Mouse (Mus musculus) ovary, postnatal 36 days (tissue): Measurements from ENCODE around the gene Gm29609.

Experiments
- DNase-seq: peaks from one replicate; pipeline ENCODE4 v3.0.0; 2022; ENCODE audit warnings: low spot score, mixed read lengths

The Gm29609 gene

GRCm38 (mm10) chr5:31138968-31139425 is 40.7 kb downstream of the Gm29609 start:
- DNase-seq: no peak

GRCm38 (mm10) chr5:31138241-31138967 is 41.3 kb downstream of the Gm29609 start, which contains the start of gene Ucn:
Gene Ucn, minus strand, starts transcription at chr5:31138829.
- no peak for DNase-seq

DNA sequence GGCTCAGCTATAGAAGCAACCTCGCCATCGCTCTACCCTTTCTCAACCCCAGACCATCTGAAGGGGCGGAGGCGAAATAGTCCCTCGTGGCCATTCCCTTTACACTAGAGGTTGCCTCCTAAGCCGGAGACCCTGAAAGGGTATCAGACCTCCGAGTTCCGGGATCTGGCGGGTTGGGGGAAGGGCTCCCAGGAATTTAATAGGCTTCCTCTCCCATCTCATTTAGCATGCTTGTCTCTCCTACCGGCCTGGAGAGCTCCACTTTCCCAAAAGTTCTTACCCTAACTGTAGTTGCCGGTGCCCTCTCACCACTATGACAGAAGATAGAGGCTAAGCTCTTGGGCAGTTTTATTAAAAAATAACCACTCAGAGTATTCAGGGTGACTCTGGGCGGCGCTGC is 42.1 kb downstream of the Gm29609 start:
- DNase-seq: no peak

- no peak for DNase-seq
These were observed 42.8 kb downstream of the Gm29609 start for GRCm38 (mm10) chr5:31136730-31137424.

- no peak for DNase-seq
These were observed 53.7 kb downstream of the Gm29609 start for GRCm38 (mm10) chr5:31126050-31126449.

DNA sequence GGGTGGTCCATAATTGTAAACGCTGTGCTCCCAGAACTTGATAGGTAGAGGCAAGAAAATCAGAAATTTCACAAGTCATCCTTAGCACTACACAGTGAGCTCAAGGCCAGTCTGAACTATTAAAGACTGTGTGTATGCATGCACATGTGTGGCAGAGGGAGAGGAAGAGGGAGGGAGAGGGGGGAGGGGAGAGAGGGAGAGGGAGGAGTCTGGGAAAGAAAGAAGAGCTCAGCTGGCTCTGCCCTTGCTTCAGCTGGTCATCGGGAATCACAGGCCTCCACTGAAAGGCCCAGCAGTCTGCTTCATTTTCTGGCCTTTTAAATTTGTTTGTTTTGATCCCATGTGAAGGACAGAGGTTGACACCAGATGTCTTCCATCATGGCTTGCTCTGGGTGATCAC is 56.2 kb downstream of the Gm29609 start:
- DNase-seq: no peak

DNA sequence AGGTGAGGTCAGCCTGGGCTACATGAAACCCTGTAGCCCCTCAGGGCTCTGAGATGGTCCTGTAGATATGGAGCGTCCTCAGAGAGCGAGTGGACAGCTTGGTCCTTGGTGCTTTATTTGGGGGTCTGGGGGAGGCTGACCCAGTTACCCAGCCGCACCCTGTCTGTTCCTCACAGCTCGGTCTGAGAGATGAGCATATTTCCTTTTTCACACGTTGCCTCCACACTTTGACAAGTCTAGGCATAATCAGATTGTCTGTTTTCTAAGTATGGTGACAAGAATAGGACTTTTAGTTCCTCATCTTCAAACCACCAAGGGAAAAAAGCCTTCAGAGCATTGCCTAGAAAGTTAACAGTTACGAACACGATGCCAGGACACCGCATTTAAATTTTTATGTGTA is 58.6 kb downstream of the Gm29609 start:
- DNase-seq: no peak

DNA sequence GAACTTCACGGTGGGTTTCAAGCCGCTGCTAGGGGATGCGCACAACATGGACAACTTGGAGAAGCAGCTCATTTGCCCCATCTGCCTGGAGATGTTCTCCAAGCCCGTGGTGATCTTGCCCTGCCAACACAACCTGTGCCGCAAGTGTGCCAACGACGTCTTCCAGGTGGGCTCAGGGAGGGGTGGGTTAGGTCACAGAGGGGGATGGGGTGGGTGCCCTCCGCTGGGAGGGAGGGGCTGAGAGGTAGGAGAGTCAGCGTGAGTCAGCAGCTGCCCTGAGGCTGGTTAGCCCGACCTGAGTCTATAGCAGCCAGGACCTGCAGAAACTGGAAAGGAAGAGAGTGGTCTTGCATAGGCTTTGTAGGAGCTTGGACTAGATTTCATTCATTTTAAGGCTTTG is 62.8 kb downstream of the Gm29609 start:
- no peak for DNase-seq

- DNase-seq: no peak
These were observed 63.4 kb downstream of the Gm29609 start, which contains the start of gene Trim54 for GRCm38 (mm10) chr5:31116354-31116753. Gene Trim54, plus strand, starts transcription at chr5:31116712.

- no peak for DNase-seq
These were observed 68.9 kb downstream of the Gm29609 start for GRCm38 (mm10) chr5:31110781-31111180.

DNA sequence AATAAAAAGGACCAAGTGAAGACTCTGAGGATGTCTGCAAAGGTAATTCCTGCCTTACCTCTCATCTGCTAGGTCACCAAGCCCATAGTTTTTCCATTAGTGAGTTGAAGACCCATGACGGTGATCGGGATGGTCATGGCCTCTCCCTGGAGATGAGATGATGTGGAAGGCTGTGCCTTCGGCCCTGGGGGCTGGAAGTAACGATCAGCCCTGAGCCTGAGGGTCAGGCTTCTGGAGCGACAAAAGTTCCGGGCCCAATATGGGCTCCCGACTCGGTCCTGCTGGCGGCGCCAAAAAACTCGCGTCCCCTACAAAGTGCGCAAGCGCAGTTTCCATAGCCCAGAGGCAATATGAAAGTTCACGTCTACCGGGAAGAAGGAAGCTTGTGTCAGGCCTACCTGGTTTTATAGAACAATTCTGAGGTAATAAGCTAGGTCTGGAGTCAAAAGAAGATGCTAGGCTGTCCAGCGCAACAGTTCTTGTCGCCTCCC is 71.7 kb downstream of the Gm29609 start, which contains the start of gene Slc30a3:
Slc30a3 (minus strand) TSS at position 238 of the 491 bp plus-strand sequence.
- DNase-seq: no peak

- no peak for DNase-seq
These were observed 73.8 kb downstream of the Gm29609 start, which contains the start of gene Dnajc5g for GRCm38 (mm10) chr5:31105814-31106335. Gene Dnajc5g, plus strand, starts transcription at chr5:31106285.

DNA sequence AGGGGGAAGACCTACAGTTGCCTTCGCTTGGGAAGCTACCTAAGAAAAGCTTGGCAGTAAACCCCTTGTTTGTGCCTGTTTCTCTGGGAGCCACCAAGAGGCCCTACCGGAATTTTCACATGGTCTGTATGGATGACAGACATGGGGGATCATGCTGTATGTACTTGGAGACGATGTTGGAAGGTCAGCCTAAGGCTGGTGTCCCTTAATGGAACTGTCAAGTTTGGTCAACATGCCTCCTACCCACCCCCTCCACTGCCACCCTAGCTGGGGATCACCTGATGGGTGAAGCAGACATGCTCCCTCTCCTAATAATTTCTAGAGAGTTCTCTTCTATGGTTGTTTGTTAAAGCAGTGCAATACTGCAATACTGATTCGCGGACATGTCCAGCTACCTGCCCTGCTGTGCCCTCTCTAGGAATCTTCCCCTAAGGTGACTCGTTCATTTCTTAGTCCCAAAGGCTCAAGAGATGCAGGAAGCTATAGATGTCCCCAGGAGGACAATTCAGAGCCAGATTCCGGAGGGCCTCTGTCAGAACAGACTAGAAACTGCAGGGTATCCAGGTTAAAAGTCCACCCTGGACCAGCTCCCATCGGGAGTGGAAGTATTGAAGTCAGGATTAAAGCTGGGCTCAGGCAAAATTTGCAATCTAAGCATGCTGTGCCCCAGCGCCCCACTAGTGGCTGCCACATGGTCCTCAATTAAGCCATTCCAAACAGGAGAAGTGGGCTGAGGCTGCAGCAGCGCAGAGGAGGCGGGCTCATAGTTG is 83.8 kb downstream of the Gm29609 start:
- no peak for DNase-seq

- peak; percentile 35 for DNase-seq
These were observed 84.7 kb downstream of the Gm29609 start for GRCm38 (mm10) chr5:31094799-31095691.
